Mouse (Mus musculus): ENCODE measurements at regions not wholly inside any gene's neighbourhood (a gene's known extent, or its start where the extent isn't known, plus 50 kb on each side); places are given as distances from the start of the nearest gene placed in this dataset.

GRCm38 (mm10) chr14:86473604-86474003 lies 667.4 kb downstream of the Diaph3 start:
- no peaks in the 10 kb centered on the region for H3K79me2 ChIP-seq (ENCODE audit: control insufficient read depth, insufficient read depth)
- no peak for TF ChIP-seq USF1 (IDR thresholded peaks at IDR 0.05; ENCODE audit: low read depth)
- TF ChIP-seq MAX (IDR thresholded peaks at IDR 0.05; ENCODE audit: low read depth): no peak
- no peak for TF ChIP-seq POLR2AphosphoS2 (IDR thresholded peaks at IDR 0.05; ENCODE audit: insufficient read length, low read depth)
- no peak for TF ChIP-seq POLR2A (IDR thresholded peaks at IDR 0.05; ENCODE audit: insufficient read length, low read depth)
- no peak for TF ChIP-seq CEBPB (IDR thresholded peaks at IDR 0.05; ENCODE audit: insufficient read depth, poor library complexity, severe bottlenecking)
- H3K36me3 ChIP-seq (ENCODE audit: control insufficient read depth, insufficient read depth): no peaks in the 10 kb centered on the region
- no peaks in the 10 kb centered on the region for H3K27me3 ChIP-seq (ENCODE audit: control insufficient read depth, insufficient read depth, insufficient read length)
- no peak overlapping the region for H3K4me2 ChIP-seq (ENCODE audit: low read depth)
- H3K4me3 ChIP-seq: no peak overlapping the region
- H3ac ChIP-seq (ENCODE audit: control insufficient read depth, insufficient read length): no peak overlapping the region

GRCm38 (mm10) chr14:86470462-86470861 lies 670.6 kb downstream of the Diaph3 start:
- Histone ChIP-seq H3K4me3 (no peak overlapping the region), H3K4me2 (ENCODE audit: low read depth) (no peak overlapping the region), H3K79me2 (ENCODE audit: control insufficient read depth, insufficient read depth) (no peaks in the 10 kb centered on the region), H3K36me3 (ENCODE audit: control insufficient read depth, insufficient read depth) (no peaks in the 10 kb centered on the region), H3ac (ENCODE audit: control insufficient read depth, insufficient read length) (no peak overlapping the region), H3K27me3 (ENCODE audit: control insufficient read depth, insufficient read depth, insufficient read length) (no peaks in the 10 kb centered on the region)
- TF ChIP-seq MYOG (IDR thresholded peaks at IDR 0.05; ENCODE audit: control insufficient read depth in 1 of 3, insufficient read depth in 1 of 3, insufficient read length in 2 of 3, low read depth in 2 of 3) (no peak), CEBPB (IDR thresholded peaks at IDR 0.05; ENCODE audit: insufficient read depth, poor library complexity, severe bottlenecking) (no peak), USF1 (IDR thresholded peaks at IDR 0.05; ENCODE audit: low read depth) (no peak), MYOD1 (IDR thresholded peaks at IDR 0.05; ENCODE audit: control insufficient read depth in 1 of 3, insufficient read length in 2 of 3, low read depth in 2 of 3) (no peak), POLR2A (IDR thresholded peaks at IDR 0.05; ENCODE audit: insufficient read length, low read depth) (no peak), SRF (IDR thresholded peaks at IDR 0.05; ENCODE audit: control insufficient read depth, insufficient read length, low read depth) (no peak), REST (IDR thresholded peaks at IDR 0.05; ENCODE audit: insufficient read depth, insufficient read length) (no peak), E2F4 (IDR thresholded peaks at IDR 0.05; ENCODE audit: insufficient read depth) (no peak)

- no peaks in the 10 kb centered on the region for H3K79me2 ChIP-seq (ENCODE audit: control insufficient read depth, insufficient read depth)
- H3K4me3 ChIP-seq: no peak overlapping the region
- H3ac ChIP-seq (ENCODE audit: control insufficient read depth, insufficient read length): no peak overlapping the region
- TF ChIP-seq MYOD1 (IDR thresholded peaks at IDR 0.05; ENCODE audit: control insufficient read depth in 1 of 3, insufficient read length in 2 of 3, low read depth in 2 of 3) (peak in 2 of 3 experiments; percentile 23 to 54), MAX (IDR thresholded peaks at IDR 0.05; ENCODE audit: low read depth) (no peak), TCF12 (IDR thresholded peaks at IDR 0.05; ENCODE audit: insufficient read depth, poor library complexity, severe bottlenecking) (peak; percentile 32)
- no peaks in the 10 kb centered on the region for H3K36me3 ChIP-seq (ENCODE audit: control insufficient read depth, insufficient read depth)
- H3K4me2 ChIP-seq (ENCODE audit: low read depth): peak overlapping the region; percentile 60
- no peaks in the 10 kb centered on the region for H3K27me3 ChIP-seq (ENCODE audit: control insufficient read depth, insufficient read depth, insufficient read length)
Measured at GRCm38 (mm10) chr14:86467886-86468463, 673.1 kb downstream of the Diaph3 start.

- no peak overlapping the region for H3K4me3 ChIP-seq
- no peak for TF ChIP-seq MYOD1 (IDR thresholded peaks at IDR 0.05; ENCODE audit: control insufficient read depth in 1 of 3, insufficient read length in 2 of 3, low read depth in 2 of 3)
- no peak for TF ChIP-seq E2F4 (IDR thresholded peaks at IDR 0.05; ENCODE audit: insufficient read depth)
- TF ChIP-seq TCF12 (IDR thresholded peaks at IDR 0.05; ENCODE audit: insufficient read depth, poor library complexity, severe bottlenecking): no peak
- no peak for TF ChIP-seq MAX (IDR thresholded peaks at IDR 0.05; ENCODE audit: low read depth)
- TF ChIP-seq CEBPB (IDR thresholded peaks at IDR 0.05; ENCODE audit: insufficient read depth, poor library complexity, severe bottlenecking): no peak
- TF ChIP-seq SRF (IDR thresholded peaks at IDR 0.05; ENCODE audit: control insufficient read depth, insufficient read length, low read depth): no peak
- TF ChIP-seq TCF3 (IDR thresholded peaks at IDR 0.05; ENCODE audit: insufficient read length, low read depth): no peak
- no peak for TF ChIP-seq REST (IDR thresholded peaks at IDR 0.05; ENCODE audit: insufficient read depth, insufficient read length)
- no peak for TF ChIP-seq POLR2AphosphoS2 (IDR thresholded peaks at IDR 0.05; ENCODE audit: insufficient read length, low read depth)
- no peak for TF ChIP-seq MYOG (IDR thresholded peaks at IDR 0.05; ENCODE audit: control insufficient read depth in 1 of 3, insufficient read depth in 1 of 3, insufficient read length in 2 of 3, low read depth in 2 of 3)
- TF ChIP-seq USF1 (IDR thresholded peaks at IDR 0.05; ENCODE audit: low read depth): no peak
- no peak overlapping the region for H3ac ChIP-seq (ENCODE audit: control insufficient read depth, insufficient read length)
- no peaks in the 10 kb centered on the region for H3K36me3 ChIP-seq (ENCODE audit: control insufficient read depth, insufficient read depth)
- H3K27me3 ChIP-seq (ENCODE audit: control insufficient read depth, insufficient read depth, insufficient read length): no peaks in the 10 kb centered on the region
- no peaks in the 10 kb centered on the region for H3K79me2 ChIP-seq (ENCODE audit: control insufficient read depth, insufficient read depth)
- H3K4me2 ChIP-seq (ENCODE audit: low read depth): no peak overlapping the region
Measured at GRCm38 (mm10) chr14:86463388-86463787, 677.6 kb downstream of the Diaph3 start.

- TF ChIP-seq POLR2A (IDR thresholded peaks at IDR 0.05; ENCODE audit: insufficient read length, low read depth) (no peak), MAX (IDR thresholded peaks at IDR 0.05; ENCODE audit: low read depth) (no peak), CEBPB (IDR thresholded peaks at IDR 0.05; ENCODE audit: insufficient read depth, poor library complexity, severe bottlenecking) (no peak), MYOD1 (IDR thresholded peaks at IDR 0.05; ENCODE audit: control insufficient read depth in 1 of 3, insufficient read length in 2 of 3, low read depth in 2 of 3) (no peak), TCF12 (IDR thresholded peaks at IDR 0.05; ENCODE audit: insufficient read depth, poor library complexity, severe bottlenecking) (no peak), TCF3 (IDR thresholded peaks at IDR 0.05; ENCODE audit: insufficient read length, low read depth) (no peak)
- Histone ChIP-seq H3K36me3 (ENCODE audit: control insufficient read depth, insufficient read depth) (no peaks in the 10 kb centered on the region), H3ac (ENCODE audit: control insufficient read depth, insufficient read length) (no peak overlapping the region), H3K79me2 (ENCODE audit: control insufficient read depth, insufficient read depth) (no peaks in the 10 kb centered on the region), H3K27me3 (ENCODE audit: control insufficient read depth, insufficient read depth, insufficient read length) (no peaks in the 10 kb centered on the region), H3K4me2 (ENCODE audit: low read depth) (no peak overlapping the region), H3K4me3 (no peak overlapping the region)
Measured at GRCm38 (mm10) chr14:86453142-86453541, 687.9 kb downstream of the Diaph3 start.

Data from myocyte (in vitro differentiated cells).